Mouse (Mus musculus): ENCODE measurements at regions not wholly inside any gene's neighbourhood (a gene's known extent, or its start where the extent isn't known, plus 50 kb on each side); places are given as distances from the start of the nearest gene placed in this dataset.

DNA sequence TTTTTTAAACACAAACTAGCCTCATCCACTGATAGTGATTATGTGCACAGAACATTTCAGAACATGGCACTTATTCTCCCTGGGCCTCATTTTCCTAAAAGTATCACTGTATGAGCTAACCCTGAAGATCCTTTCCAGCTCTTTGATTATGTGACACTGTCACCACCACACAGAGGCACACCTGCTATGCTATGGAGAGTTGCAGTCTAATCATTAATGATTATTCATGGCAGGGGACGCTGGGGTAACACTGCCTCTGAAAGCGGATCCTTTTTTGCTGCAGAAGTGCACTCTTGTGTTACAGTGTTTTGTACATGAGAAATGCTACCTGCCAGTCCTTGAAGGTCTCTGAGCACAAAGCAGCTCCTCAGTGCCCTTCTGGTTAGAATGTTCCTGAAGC, 615.3 kb upstream of the Fbxo33 start:
- no peak for DNase-seq (ENCODE audit: low spot score)

DNA sequence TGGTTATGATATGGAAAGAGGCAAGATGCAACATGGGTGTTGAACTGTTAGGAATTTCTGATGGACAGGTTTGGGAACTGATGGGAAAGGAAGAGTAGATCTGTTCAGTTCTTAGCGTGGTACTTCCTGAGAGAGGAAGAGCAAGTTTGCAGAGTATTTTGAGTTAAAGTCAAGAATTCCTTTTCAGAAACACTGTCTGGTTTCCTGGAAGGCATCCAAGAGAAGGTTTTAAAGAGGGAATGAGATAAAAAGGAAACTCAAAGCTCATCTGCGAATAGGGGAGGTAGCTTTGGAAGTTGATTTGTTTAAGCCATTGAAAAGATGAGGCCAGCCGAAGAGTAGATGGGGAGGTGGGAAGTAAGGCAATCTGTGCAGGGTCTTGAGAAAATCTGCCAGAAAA, 603.4 kb upstream of the Fbxo33 start:
- DNase-seq (ENCODE audit: low spot score) = no peak

DNA sequence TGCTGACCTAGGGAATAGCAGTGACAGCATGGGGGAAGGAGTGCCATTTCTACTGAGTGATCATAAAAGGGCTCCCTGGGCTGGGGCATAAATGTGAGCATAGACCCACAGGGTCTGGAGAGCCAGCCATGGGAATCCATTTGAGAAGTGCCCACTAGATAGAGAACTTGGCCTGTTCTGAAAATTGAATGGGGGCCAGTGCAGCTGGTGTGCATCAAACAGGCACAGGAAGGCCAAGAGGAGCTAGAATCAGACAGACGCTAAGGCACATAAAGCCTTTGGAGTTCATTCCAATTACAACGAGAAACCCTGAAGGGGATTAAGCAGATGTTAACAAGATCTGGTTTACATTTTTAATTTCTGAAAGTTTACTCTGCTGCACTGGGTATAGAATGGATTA, 602.9 kb upstream of the Fbxo33 start:
- no peak for DNase-seq (ENCODE audit: low spot score)

DNA sequence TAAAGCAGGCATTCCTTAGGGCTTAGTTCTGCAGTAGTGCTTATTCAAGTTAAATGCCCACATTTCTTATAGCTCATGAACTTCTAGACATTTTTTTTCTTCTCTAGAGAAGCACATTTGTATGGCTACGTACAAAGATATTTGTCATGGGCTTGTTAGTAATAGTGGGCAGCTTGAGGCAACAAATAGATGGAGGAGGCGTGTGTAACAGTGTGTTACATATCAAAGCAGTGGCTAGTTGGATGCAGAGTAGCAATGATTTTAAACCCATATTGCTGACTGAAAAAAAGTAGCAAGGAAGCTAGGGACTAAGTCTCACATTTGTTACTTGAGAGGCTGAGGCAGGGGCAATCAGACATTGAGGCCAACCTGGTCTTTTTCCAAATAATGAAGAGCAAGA, 602.2 kb upstream of the Fbxo33 start:
- no peak for DNase-seq (ENCODE audit: low spot score)

DNA sequence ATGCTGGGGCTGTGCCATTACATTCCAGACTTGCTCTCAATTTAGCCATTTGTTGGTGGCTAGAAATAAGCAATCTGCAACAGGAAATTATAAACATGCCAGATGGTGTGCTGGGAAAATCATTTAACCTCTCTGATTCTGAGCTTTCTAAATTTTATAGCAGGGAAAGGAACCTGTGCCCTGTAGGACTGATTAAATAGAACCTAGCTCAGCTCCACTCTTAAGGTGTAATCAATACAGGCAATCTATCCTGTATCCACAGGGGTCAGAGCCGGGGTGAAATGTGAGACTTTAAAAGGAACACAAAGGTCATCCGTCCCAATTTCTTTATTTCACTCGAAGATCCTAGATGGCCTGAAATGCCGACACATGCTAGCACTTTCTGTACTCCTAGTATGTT, 596.4 kb upstream of the Fbxo33 start:
- no peak for DNase-seq (ENCODE audit: low spot score)

DNA sequence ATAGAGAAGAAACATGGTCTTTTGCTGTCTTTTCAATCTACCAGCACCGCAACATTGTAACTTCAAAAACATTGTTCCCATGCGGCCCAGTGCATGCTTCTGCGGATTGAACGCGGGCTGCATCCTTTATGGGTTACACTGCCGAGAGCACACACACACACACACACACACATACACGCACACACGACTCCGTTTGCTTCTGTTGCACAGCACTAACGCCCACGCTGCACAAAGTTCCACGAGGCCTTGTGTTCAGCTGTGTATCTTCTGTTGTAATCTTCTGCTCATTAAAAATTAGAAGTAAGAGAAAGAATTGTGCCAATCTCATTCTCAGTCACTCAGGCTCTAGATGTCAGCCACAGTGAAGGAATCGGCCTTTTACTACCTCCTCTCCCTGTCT, 594.8 kb upstream of the Fbxo33 start:
- no peak for DNase-seq (ENCODE audit: low spot score)

DNA sequence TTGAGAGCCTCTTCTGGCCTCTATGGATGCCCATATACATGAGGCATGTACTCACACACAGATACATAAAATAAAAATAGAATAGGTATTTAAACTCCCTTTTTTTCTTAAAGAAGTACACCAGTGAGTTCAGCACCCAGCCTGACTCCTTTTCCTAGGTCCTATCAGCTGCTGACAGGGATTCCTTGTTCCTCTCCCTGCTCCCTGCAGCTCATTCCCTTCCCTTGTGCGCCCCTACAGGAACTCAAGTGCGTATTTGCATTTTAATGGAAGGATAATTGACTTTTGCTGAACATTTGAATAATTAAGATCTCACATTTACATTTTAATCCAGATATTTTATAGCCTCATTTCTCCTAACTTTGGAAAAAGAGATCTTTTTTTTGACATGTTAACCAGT, 589.7 kb upstream of the Fbxo33 start:
- DNase-seq (ENCODE audit: low spot score) = no peak

DNA sequence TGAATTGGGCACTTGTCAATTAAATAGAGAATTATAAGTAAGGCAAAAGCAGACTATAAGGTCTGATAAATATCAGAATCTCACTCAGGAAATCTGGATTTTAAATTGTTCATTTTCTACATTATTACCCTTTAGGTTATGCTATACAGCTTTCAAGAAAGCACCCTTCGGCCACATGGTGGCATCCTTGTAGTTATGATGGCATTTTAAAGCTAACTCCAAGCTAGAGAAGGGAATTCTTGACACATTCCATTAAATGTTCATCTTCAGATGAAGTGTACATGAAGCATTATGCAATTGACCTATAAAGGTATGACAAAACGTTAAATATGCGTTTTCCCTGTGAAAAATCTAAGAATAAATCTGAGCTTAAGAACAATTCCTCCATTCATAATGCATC, 578.5 kb upstream of the Fbxo33 start:
- peak; percentile 61 for DNase-seq (ENCODE audit: low spot score)

DNA sequence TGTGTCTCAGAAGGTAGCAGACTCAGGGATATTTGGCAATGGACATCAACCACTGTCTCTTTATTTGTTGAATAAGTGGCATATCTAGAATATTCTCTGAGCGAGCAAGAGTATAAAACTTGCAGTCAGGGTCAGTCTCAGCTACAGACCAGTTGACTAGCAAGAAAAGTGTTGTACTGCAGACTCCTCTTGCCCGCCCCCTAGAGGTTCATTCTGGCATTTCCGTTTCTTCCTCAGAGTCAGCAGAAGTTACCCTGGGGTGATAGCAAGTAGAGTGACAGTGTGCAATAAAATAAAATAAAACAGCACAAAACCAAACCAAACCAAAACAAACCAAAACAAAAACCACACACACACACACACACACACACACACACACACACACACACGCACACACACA, 571.9 kb upstream of the Fbxo33 start:
- DNase-seq (ENCODE audit: low spot score) = peak; percentile 54

DNA sequence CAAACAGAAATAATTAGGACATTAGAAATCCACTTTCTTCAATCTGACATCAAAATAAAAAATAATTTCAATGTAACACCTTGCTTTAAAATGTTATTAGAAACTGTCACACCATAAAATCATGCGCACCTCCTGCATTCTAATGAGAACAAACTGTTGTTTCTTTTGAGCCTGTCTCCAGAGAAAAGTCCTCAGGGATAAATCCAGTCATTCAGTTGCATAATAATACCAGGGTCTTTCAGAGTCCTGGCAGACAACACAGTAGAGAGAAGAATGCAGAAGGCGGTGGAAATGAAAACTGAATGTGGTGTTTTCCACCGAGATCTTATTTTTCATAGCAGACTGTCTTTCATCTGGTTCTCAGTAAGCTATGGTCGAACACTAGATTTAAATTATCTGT, 567.3 kb upstream of the Fbxo33 start:
- DNase-seq (ENCODE audit: low spot score) = no peak

DNA sequence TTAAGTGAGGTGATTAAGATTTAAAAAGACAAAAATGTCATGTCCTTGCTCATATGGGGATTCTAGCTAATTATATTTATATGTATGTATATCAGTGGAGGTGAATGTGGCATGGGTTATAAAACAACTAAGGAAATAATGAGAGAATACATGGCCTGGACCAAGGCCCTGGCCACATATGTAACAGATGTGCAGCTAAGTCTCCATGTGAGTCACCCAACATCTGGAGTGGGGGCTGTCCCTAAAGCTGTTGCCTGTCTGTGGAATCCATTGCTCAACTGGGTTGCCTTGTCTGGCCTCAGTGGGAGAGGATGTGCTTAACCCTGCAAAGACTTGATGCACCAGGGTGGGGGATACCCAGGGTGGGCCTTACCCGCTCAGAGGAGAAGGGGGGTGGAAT, 551.5 kb upstream of the Fbxo33 start:
- DNase-seq (ENCODE audit: low spot score) = no peak

DNA sequence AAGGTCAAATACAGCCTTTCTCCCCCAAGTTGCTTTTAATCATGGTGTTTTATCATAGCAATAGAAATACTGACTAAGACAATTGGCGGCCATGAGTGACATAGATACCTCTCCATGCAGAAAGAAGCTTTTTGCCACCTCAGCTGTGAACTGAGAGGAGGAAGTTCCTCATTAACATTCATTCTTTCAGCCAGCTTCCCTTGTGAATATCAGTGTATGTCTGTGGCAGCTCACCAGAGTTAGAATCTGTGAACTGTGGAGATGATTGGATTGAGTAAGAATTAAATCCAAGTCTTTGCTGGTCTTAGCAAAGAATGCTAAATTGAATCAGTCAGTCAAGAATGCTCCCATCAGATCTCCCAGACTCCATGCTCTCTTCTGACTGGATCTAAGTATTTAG, 542.7 kb upstream of the Fbxo33 start:
- DNase-seq (ENCODE audit: low spot score) = no peak

DNA sequence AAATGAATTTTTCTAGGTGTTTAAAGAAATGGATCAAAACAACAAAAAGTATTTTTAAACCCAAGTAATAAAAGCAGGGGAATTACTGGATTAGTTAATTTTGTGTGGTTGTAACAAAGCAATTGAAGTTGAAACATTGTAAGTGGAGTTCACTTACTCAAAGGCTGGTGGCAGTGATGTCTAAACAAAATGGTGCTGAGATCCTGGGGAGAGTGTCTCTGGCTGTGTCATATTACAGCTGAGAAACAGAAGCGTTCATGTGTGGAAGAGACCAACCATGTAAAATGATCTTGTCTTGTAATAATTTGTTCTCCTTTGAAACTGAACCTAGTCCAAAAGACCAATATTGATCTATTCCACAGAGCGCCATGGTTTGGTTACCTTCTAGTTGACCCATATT, 525.2 kb upstream of the Fbxo33 start:
- no peak for DNase-seq (ENCODE audit: low spot score)

DNA sequence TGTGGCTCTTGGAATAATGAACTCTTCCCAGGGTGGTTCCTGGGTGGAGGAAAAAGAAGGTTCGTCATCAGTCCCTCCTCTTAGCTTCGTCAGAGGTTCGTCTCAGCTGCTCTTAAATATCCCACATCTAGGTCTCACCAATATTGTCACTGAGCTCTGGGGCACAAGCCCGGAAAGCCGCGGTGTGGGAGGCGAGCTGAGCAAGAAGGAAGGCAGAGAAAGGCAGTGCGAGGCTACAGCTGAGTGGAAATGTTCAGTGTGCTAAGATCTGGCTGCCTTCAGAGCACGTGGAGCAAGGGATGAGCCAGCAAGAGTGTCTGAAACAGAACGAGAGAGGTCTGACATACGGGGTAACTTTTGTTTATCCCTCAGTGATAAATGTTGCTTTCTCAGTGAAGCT, 523.7 kb upstream of the Fbxo33 start:
- no peak for DNase-seq (ENCODE audit: low spot score)

DNA sequence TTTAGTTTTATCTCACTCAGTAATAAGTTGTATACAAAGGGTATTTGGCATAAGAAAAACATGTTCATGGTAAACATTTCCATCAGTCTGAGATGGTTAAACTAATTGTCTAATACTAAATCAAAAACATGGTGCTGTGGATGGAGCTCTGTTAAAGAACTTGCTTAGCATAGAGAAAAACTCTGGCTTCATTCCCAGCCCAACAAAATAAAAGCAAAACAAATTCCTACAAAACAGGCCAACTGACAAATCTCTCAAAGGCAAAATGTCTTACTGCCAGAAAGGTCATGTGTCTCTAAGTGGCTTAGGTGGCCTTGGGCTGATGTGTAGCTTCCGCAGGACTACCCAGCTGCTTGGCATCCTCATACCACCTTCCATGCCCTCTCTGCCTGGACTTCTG, 505.4 kb upstream of the Fbxo33 start:
- DNase-seq (ENCODE audit: low spot score) = no peak

DNA sequence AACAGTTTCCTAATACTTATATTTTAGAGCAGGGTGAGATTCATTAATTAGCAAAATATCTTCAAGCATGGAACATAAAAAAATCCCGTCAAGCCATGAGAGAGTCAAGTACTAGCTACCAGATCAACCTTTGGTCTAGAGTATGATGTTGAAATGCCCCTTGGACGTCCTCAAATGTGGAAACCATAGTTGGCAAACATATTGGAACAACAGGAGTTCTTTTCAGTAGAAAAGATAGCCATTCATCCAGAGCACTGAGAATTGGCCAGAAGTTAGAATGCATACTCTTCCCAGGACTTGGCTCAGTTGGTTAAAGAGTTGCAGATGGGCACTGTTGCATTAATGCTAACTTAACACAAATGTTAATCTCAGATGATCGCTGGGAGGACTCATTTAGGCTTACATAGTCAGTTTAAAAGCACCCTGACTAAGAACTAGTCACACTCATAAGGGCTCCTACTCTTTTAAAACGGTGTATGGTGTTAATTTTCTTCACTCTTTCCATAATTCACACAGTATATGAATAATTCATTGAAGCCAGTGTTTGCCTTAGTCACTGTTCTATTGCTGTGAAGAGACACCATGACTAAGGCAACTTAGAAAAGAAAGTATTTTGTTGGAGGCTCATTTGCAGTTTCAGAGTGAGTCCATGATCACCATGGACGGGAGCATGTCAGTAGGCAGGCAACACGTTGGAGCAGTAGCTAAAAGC, 503.1 kb upstream of the Fbxo33 start:
- no peak for DNase-seq (ENCODE audit: low spot score)

DNA sequence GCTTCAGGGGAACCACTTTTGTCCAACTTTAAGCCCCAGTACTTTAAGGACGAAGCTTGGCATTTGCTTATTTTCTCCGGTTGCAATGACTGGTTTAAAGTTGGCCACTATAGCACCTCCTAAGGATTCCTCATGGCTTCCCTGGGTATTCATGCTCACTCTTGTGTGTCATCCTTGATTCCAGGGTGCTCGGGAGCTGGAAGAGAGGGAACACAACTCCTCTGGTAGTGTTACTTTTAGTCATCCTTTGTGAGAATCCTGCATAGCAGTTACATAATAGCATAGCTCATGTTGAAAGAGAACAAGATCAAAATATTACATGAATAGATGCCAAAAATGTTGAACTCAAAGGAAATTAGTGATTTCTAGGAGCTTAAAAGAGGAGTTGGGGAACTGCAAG, 493.7 kb upstream of the Fbxo33 start:
- no peak for DNase-seq (ENCODE audit: low spot score)

DNA sequence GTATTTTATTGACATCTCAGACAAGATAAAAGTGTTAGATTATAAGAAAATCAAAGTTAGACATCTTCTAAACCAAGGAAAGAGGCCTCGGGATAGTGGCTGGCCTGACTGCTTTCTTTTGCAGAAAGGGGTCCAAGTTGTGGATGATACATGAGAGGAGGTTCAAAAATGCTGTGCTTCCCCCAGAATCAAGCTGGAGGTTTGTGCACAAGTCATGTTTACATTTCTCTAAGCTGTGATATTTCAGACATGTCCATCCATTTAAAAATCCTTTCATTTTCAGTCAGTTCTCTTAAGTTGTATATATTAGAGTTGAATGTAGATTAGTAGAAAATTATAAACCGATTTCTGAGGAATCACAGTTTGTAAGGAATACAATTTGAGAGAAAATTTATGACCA, 463.7 kb upstream of the Fbxo33 start:
- DNase-seq (ENCODE audit: low spot score) = no peak

DNA sequence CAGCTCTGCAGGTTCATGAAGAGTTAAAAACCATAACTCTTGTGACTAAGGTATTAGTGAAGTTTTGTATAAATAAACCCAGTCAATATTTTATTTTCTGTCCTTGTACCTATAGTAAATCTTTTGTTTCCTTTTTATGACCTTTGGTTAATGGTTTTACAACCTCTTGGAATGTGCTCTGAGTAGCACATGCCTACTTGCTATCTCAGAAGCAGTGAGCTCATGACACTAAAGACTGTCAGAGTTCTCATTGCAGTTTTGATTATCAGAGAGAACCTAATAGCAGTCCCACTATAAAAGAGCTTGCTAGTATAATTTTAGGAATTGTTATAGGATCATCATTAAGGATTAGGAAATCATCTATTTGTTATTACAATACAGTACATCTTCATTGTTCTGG, 443.6 kb upstream of the Fbxo33 start:
- DNase-seq (ENCODE audit: low spot score) = no peak

DNA sequence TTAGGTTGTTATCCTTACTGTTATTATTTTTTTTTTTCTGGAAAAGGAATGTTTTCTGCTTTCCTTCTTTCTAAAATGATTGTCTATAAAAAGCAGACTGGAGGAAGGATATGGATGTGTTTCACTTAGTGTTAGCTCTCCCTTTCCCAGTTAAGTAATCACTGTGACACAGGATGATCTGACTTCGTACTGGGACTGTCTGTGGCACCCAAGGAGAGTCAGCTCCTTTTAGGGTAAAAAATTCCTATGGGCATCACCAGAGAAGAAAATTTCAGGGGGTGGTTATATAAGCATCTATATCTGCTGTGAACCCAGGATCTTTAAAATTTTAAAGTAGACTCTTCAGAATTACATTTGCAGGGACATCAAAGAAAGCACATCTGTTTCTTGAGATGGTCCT, 411.2 kb upstream of the Fbxo33 start:
- DNase-seq (ENCODE audit: low spot score) = no peak

DNA sequence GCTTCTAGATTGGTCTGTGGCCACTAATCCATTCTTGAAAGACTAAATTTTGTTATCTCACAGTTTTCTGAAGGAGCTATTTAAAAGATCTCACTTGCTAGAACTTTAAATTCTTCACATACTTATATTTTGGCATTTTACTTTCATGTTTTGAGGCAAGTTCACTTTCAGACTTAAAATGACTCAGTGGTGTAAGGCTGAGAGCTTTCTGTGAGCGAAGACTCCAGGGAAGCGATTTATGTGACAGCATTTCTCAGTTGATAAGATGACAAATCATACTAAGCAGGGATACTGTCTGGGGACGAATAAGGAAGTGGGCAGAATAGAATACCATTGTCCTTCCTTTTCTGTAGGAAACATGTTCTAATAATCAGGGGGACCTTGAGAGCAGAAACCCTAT, 403.6 kb upstream of the Fbxo33 start:
- no peak for DNase-seq (ENCODE audit: low spot score)

DNA sequence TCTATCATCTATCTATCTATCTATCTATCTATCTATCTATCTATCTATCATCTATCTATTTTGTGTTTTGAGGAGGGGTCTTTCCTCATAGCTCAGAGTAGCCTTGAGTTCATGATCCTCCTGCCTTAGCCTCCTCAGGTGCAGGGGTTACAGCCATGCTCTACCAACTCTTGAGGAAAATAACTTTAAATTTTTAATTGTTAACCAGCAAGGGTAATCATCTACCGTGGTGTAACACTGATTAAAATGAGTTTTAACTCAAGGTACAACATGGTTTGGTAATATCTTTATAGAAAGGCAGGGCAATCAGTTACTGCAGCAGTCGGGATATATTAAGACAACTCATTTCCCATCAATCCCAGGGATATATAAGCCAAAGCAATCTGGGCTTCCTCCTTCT, 401.6 kb upstream of the Fbxo33 start:
- DNase-seq (ENCODE audit: low spot score) = no peak

DNA sequence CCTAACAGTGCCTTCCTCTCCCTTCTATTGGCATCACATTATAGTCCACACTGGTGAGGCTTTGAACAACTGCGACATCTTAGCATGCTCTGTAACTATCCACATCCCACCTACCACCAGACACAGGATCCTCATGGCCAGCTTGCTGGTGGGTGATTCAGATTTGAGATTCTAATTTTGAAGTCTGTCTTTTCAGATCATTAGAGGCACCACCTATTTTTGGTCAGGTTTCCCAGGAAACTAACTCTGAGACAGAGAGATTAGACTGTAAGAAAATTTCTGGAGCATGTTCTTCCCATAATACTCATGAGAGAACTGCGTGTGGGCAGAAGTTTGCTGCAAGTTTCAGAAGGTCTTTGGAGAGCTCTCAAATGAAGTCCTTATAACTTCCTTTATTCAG, 400.8 kb upstream of the Fbxo33 start:
- no peak for DNase-seq (ENCODE audit: low spot score)

DNA sequence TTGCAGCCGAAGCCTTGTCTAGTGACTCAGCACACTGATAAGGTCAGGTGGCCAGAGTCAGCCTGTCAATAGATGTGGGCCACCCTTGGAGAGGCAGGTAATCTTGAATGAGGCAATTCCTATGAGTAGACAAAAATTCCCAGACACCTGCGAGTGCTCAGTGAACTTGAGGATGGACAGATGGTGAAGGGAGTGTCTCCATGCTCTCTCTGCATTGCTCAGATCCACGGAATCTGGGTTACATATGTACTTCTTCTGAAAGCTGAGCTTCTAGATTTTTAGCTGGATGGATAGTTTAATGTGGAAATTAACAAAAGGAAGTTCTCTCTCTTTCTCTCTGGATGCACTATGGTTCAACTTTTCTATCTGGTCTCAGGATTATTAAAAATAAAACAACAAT, 396.6 kb upstream of the Fbxo33 start:
- DNase-seq (ENCODE audit: low spot score) = no peak

DNA sequence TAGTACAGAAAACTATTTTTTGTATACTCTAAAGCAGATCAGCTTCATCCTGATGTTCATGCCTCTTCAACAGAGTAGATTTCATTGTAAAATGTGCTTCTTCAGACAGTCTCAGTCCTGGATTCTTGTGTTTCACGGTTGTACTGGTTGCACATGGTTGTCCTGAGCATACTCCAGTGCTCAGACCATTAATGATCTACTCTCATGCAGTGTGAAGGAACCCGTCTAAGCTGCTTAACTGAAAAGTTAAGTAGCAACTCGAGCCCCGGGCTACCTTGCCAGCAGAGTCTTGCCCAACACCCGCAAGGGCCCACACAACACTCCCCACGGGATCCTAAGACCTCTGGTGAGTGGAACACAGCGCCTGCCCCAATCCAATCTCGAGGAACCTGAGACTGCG, 380.3 kb upstream of the Fbxo33 start:
- DNase-seq (ENCODE audit: low spot score) = no peak

Measured in retina, embryonic 14.5 days (tissue).